Mouse (Mus musculus): ENCODE results near the gene Mrm2. TPM values are rescaled to one million over a fixed set of nuclear protein-coding genes. Genes with fewer than 3 reads are reported as not detected.
"Not testable (repeated sequence)": the region's sequence is repeated elsewhere in the genome, so short reads cannot be mapped to it uniquely, and the experiment has no call there.

Gene Mrm2
- polyA plus RNA-seq (2012; rRNA removed), result 7.6 and 9.4 TPM in 2 replicates

DNA sequence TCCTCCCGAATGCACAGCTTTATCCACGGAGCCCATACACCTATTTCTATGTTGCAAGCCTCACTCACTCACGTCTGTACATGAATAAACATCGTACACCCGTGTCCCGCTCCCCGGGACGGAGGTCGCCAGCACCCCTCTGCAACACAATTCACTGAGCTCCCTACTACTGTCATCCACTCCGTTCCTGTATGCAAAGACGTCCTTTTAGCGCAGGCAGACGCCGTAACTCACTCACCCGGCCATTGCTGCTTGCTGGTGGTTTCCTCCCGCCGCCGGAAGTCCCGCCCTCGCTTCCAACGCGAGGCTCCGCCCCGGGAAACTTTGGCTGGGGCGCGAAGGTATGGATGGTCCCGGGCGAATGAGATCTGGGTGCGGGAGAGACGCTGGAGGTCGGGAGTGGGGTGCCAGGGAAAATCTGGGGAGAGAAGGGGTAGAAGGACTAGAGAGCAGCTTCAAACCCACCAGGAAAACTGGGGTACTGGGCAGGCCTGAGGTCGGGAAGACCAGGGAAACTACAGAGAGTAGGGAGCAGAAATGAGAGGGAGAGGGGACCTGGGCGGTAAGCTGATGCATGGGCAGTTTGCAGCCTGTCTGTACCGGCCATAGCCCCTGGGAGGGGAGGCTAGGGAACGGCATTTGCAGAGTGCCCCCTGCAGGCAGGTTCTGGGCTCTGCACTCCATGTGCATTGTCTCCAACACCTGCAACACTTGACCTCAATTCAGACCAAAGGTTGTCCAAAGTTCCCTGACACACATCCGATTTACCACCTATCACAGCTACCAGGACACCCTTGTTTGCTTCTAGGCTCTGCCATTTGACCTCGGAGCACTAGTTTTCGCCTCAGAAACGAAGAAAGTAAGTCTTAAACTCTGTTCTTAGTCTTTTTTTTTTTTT lies at the start of gene Mrm2:
Mrm2 (minus strand) TSS at position 284 of the 898 bp plus-strand sequence.
- no peak for DNase-seq (ENCODE audit: low read depth)

DNA sequence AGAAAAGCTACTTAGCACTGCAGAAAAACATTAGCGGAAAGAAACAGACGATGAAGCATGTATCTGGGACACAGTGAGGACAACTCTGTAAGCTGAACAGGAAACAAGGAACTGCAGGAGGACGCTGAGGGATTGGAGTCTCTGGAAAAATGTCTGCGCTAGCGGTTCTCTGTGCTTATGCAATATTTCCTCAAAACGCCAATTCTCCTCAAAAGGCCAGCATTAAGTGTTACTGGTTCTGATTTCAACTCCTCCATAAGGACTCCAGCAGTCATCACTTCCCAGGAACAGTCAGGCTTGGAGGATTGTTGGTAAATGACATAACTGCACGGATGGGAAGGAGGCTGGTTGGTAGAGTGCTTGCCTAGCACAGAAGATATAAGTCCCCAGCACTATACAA lies 49.5 kb upstream of the Mrm2 start:
- no peak for DNase-seq (ENCODE audit: low read depth)

DNA sequence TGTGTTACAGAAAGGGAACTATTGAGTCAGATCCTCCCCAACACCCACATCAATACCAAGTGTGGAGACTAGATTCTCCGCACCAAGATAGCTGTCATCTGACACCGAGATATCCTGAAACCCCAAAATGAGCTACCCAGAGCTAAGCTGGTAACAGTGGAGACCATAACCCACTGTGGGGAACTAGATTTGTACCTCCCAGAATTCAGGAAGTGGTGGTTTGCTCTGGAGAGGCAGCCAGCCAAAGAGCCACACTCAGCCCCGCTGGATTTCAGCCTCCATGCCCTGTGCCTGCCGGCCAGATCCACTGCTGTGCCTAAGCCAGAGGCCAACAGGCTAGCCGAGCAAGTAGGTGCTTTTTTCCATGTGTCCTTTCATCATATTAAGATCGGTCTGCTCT lies 47.6 kb upstream of the Mrm2 start:
- no peak for DNase-seq (ENCODE audit: low read depth)

DNA sequence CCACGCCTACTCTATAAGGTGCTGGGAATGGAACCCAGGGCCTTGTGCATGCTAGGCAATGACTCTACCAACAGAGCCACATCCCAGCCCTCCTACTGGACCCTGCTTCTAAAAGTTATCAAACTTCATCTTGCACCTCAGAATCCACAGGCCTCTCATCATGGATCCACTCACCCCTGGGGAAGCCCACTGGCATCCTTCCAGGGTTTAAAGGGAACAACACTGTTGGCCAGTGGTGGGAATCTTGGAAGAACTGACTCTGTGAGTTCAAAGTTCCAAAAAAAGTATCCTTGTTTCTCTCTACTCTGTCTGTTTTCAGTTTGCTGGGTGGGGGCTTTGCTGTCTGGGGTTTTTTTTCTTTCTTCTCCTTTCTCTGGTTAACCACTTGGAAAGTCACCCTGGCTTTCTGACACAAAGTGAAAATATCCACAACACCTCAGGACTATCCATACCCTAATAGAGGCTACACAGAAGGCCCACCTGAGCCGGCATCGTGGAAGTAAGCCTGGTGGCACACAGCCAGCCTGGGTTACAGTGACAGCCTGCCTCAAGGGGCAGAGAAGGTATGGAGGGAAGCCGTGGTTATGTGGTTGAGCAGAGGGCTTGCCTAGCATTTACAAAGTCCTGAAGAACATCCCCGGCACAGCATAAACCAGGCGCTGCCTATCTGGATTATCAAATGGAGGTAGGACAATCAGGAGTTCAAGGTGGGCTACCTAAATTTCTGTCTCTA lies 46.6 kb upstream of the Mrm2 start:
- DNase-seq (ENCODE audit: low read depth), result no peak

GRCm38 (mm10) chr5:140375249-140375829 lies 43.6 kb upstream of the Mrm2 start:
- DNase-seq (ENCODE audit: low read depth), result no peak

DNA sequence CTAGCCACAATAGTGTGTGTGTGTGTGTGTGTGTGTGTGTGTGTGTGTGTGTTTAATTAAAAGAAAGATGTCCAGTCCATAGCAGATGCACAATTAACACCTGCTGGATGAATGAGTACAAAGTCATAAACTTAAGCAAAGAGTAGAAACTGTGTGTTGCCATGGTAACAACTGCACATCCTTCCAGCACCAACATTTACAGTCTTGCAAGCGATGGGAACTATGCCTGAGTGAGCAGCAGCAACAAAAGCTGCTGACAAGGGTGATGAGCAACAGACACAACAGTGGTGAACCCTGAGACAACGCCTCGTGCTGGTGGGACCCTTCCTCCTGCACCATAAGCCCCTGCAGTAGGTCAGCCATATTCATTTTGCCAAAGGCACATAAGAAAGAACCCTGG lies 42.5 kb upstream of the Mrm2 start:
- no peak for DNase-seq (ENCODE audit: low read depth)

DNA sequence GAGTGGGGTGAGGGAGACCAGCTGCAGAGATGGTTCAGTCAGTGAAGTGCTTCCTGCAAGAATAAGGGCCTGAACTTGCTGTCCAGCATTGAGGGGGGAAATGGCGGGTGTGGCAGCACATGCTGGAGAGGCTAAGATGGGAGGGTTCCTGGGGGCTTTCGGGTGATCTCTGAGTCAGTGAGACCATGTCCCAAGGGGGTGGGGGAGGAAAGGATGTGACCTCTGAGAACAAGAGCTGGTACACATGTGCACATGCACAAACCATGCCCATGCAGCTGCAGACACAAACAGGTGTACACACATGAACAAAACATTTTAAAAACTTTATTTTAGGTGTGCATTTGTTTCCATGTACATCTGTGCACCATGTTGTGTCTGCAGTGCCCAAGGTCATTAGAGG lies 42.0 kb upstream of the Mrm2 start:
- no peak for DNase-seq (ENCODE audit: low read depth)

DNA sequence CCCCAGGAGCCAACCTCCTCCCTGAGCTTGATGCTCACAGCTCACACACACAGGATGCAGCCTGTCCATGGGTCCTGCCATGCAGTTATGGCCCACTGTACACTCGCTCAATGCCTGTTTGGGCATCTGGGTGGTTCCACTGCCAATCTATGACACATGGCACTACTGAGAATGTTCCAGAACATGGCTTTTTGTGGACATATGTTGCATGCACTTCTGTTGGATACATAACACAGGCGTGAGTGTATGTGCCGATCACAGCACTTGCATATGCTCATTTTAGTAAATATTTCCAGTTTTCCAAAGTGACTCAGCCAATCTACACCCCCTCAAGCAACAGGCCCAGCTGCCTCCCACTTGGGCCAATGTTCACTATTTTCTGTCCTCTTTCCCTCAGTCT lies 40.0 kb upstream of the Mrm2 start:
- no peak for DNase-seq (ENCODE audit: low read depth)

- DNase-seq (ENCODE audit: low read depth), result no peak
These were observed 39.0 kb upstream of the Mrm2 start for GRCm38 (mm10) chr5:140370446-140371254.

- no peak for DNase-seq (ENCODE audit: low read depth)
These were observed 37.8 kb upstream of the Mrm2 start for GRCm38 (mm10) chr5:140369466-140369865.

DNA sequence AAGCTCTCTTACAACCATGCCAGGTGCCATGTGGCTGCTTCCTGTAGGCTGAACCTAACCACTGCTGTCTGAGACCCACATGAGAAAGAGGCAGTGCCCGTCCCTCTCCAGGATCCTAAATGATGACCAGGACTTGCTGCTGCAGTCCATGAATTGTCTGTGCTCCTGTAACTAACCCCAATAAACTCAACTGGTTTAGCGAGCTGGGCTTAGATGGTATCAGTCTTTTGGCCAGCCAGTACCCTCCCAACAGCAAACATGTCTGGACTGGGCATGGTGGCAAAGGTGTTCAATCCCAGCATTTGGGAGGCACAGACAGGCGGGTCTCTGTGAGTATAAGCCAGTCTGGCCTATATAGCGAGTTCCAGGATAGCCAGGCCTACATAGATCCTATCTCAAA lies 37.2 kb upstream of the Mrm2 start:
- DNase-seq (ENCODE audit: low read depth), result no peak

DNA sequence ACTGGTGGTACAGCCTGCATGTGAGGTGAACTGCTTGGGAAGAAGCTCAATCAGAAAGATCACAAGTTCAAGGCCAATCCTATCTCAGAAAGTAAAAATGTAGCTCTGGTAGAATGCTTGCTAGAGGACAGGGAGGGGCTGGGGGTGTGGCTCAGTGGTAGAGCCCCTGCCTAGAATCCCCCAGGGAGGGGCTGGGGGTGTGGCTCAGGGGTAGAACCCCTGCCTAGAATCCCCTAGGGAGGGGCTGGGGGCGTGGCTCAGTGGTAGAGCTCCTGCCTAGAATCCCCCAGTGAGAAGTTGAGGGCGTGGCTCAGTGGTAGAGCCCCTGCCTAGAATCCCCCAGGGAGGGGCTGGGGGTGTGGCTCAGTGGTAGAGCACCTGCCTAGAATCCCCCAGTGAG lies 36.4 kb upstream of the Mrm2 start:
- DNase-seq (ENCODE audit: low read depth), result not testable (repeated sequence)

- DNase-seq (ENCODE audit: low read depth), result no peak
These were observed 32.7 kb upstream of the Mrm2 start for GRCm38 (mm10) chr5:140364415-140364814.

DNA sequence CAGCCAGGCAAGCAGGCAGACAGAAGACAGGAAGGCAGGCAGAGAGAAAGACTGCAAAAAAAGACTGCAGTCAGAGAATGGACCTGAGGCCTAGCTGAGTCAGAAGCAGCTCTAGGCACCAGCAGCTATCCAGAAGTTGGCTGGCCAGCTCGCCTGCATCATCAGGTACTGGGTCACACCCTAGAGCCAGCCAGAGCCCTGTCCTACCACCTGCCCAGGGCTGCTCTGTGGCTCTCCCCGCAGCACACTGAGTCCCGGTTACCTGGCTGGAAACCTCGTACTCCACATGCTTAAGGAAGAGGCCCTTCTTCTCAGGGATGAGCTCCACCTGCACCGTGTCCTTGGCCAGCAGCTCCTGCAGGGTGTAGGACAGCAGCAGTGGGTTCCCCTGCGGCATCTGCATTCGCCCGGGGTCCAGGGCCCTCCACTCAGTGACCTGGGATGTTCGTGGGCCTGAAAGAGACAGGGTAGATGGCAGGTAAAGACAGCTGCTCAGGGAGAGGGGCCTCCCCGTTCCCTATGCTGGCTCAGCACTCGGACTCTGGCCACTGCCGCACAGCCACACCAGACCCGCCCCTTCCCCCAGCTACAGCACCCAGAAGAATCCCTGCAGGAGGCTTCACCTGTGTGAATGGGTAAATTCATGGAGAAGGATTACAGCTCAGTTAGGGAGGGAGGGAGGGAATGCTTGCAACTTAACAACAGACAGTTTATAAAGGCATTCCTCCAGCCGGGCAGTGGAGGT lies 28.4 kb upstream of the Mrm2 start:
- no peak for DNase-seq (ENCODE audit: low read depth)

- no peak for DNase-seq (ENCODE audit: low read depth)
These were observed 25.8 kb upstream of the Mrm2 start for GRCm38 (mm10) chr5:140357466-140357865.

GRCm38 (mm10) chr5:140355934-140356333 lies 24.2 kb upstream of the Mrm2 start:
- no peak for DNase-seq (ENCODE audit: low read depth)

- no peak for DNase-seq (ENCODE audit: low read depth)
These were observed 20.7 kb upstream of the Mrm2 start for GRCm38 (mm10) chr5:140352352-140352751.

DNA sequence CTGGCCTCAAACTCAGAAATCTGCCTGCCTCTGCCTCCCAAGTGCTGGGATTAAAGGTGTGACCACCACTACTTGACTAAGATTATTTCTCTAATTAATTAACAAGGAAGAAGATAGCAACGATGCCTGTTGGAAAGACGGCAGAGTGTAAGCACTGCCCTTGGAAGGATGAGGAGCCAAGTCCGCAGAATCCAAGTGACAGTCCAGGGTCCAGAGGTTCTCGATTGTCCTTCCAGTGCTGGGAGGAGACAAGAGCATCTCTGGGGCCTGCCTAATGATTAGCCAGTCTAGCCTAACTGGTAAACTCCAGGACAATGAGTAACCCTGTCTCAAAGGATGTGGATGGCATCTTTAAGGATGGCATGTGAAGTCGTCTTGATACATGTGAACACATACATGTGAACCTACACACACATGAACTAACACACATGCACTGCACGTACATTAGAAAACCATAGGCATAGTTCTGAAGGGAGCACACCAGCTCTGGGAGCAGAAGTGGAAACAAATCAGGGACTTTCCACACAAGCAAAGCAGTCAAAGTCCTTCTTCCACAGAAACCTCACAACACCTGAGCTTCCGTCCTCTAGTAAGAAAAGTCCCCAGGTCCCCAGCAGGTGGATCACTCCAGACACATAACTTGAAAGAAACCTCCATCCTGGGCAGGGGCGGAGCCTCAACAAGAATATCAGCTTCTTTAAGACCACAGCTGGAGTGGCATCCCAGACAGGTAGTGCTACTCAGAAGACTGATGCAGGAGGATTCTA lies 19.2 kb upstream of the Mrm2 start:
- DNase-seq (ENCODE audit: low read depth), result no peak

DNA sequence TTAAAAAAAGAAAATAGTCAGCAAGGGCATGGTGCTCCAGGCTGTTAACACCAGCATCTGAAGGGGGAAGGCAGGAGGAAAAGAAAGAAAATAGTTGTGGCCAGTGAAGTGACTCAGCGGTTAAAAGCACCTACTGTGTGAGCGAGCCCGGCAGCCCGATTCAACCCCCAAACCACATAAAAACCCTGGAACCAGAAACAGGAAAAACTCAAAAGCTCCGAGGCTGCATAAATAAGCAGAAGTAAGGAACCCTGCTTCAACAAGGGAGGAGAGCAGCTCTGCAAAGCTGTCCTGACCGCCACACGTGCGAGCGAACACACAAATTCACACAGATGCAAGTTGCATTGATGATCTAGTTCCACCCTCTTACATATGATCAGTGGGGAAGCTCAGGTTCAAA lies 18.2 kb upstream of the Mrm2 start:
- no peak for DNase-seq (ENCODE audit: low read depth)

DNA sequence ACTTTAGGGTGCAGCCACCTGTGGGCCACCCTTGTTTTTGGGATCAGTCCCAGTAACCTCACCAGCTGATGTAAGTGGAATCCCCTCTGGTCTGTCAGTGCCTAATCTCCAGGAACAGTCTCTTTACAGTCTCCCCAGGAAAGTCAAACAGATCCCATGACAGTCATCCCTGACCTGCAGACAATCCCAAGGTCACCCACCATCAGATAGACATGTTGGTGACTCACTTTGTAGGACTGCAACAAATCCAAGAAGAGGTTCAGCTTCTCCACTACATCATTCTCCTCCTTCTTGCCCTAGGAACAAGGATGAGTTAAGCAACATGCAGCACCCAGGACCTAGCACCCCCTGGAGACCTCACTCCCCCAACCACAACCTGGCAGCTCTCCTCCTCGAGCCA lies 14.4 kb upstream of the Mrm2 start:
- DNase-seq (ENCODE audit: low read depth), result no peak

Data from gonadal fat pad, adult 2 months (tissue).